Mouse (Mus musculus): Measurements from ENCODE around the gene Dop1b. TPM values are rescaled to one million over a fixed set of nuclear protein-coding genes. Genes with fewer than 3 reads are reported as not detected.

Gene Dop1b
- 25.5 TPM for polyA plus RNA-seq (2014; fragmentation: Illumina TruSeq; extraction: RNeasy Lipid Tissue Mini Kit (QIAGEN cat#74804); ENCODE audit: insufficient read depth, low read depth, low replicate concordance)

GRCm38 (mm10) chr16:93711411-93712188, at the start of gene Dop1b:
Dop1b (plus strand) TSS chr16:93711904.

GRCm38 (mm10) chr16:93682689-93683507, 28.8 kb upstream of the Dop1b start, which contains the start of gene Cbr3:
Cbr3 (plus strand) TSS chr16:93683215.

DNA sequence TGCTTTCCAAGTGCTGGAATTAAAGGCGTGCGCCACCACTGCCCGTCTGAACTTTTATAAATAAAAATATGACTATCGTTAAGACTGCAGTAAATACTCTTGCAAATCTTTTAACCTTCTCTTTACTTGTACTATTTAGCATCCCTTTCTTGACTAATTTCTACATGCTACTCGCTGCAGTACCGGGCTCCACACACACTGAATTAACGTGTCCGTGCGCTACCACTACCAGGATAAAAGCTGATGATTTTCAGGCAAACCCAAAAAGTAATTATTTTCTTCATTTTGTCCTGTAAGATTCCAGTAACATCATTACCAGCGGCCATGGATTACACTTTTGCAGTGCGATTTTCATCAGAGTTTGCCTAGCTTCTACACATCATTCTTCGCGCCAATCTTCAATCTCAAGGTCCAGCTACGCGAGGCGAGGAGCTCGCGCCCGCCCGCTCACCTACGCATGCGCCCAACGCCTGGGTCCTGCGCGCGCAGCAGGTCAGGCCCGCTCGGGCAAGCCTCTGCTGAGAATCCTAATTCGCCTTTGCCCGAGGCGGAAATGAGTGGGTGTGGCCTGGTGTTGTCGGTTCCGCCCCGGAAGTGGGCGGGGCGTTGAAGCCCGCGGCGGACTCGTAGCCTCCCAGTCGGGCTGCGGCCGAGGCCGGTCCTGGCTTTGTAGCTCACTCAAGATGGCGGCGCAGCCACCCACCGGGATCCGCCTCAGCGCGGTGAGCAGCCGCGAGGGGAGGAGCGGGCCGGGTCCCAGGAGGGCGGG, 120.1 kb downstream of the Dop1b start, which contains the start of gene Morc3:
TSS of gene Morc3 (plus strand) at position 495 of the 769 bp plus-strand sequence.

Other genes with a start within 250 kb of the Dop1b start
- gene Setd4, start 107.8 kb upstream of the Dop1b start, polyA plus RNA-seq (2014; fragmentation: Illumina TruSeq; extraction: RNeasy Lipid Tissue Mini Kit (QIAGEN cat#74804); ENCODE audit: insufficient read depth, low read depth, low replicate concordance), result 5.1 TPM
- gene Cbr1, start 106.1 kb upstream of the Dop1b start, polyA plus RNA-seq (2014; fragmentation: Illumina TruSeq; extraction: RNeasy Lipid Tissue Mini Kit (QIAGEN cat#74804); ENCODE audit: insufficient read depth, low read depth, low replicate concordance), result 70.2 TPM
- not detected for gene Gm5678, start 83.8 kb upstream of the Dop1b start, polyA plus RNA-seq (2014; fragmentation: Illumina TruSeq; extraction: RNeasy Lipid Tissue Mini Kit (QIAGEN cat#74804); ENCODE audit: insufficient read depth, low read depth, low replicate concordance)
- 22.4 TPM for gene Cbr3, start 28.7 kb upstream of the Dop1b start, polyA plus RNA-seq (2014; fragmentation: Illumina TruSeq; extraction: RNeasy Lipid Tissue Mini Kit (QIAGEN cat#74804); ENCODE audit: insufficient read depth, low read depth, low replicate concordance)
- 11.5 TPM for gene Morc3, start 120.2 kb downstream of the Dop1b start, polyA plus RNA-seq (2014; fragmentation: Illumina TruSeq; extraction: RNeasy Lipid Tissue Mini Kit (QIAGEN cat#74804); ENCODE audit: insufficient read depth, low read depth, low replicate concordance)
- 2.1 TPM for gene Chaf1b, start 172.0 kb downstream of the Dop1b start, polyA plus RNA-seq (2014; fragmentation: Illumina TruSeq; extraction: RNeasy Lipid Tissue Mini Kit (QIAGEN cat#74804); ENCODE audit: insufficient read depth, low read depth, low replicate concordance)

Measured in lung, adult 10 weeks (tissue).